Mouse (Mus musculus) CH12.LX (cell line): Measurements from ENCODE around the gene Vamp4. TPM values are rescaled to one million over a fixed set of nuclear protein-coding genes. Genes with fewer than 3 reads are reported as not detected.

Experiments used
- DNase-seq: peaks from one replicate; pipeline ENCODE4 v3.0.0-alpha.2; 2013; ENCODE audit errors: extremely low read depth
- H3K27ac ChIP-seq: 2 replicates; pipeline ENCODE4 v1.5.1; 2012; ENCODE audit warnings: low read depth, mild to moderate bottlenecking, control low read depth, moderate library complexity; ENCODE audit not compliant: insufficient read depth
- H3K27me3 ChIP-seq: replicated peaks from 2 replicates; pipeline ENCODE3; 2012; ENCODE audit warnings: inconsistent platforms
- H3K36me3 ChIP-seq, 2 experiments: replicated peaks in 1 of 2; 2 replicates each; pipeline versions ENCODE3 to v1.6.1; 2012; ENCODE audit warnings: inconsistent platforms in 1 of 2, low read length in 1 of 2, mild to moderate bottlenecking in 1 of 2, mixed read lengths in 1 of 2, moderate library complexity in 1 of 2; ENCODE audit not compliant: control insufficient read depth in 1 of 2, insufficient read depth in 1 of 2
- H3K4me1 ChIP-seq, 2 experiments: 2 replicates each; pipeline ENCODE4 v1.6.1; 2012; ENCODE audit warnings: inconsistent platforms in 1 of 2, moderate library complexity in 1 of 2; ENCODE audit not compliant: insufficient read depth in 2 of 2, control insufficient read depth in 1 of 2
- H3K4me2 ChIP-seq: 2 replicates; pipeline ENCODE4 v1.6.1; 2012; ENCODE audit warnings: low read depth, mild to moderate bottlenecking, control low read depth; ENCODE audit not compliant: poor library complexity, insufficient read depth, severe bottlenecking
- H3K4me3 ChIP-seq, 3 experiments: fragments of 150-350 bp in 1 of 3; sonication (generic) in 1 of 3; replicated peaks in 1 of 3; 2 replicates each; pipeline versions ENCODE3 to v1.5.1; 2011 to 2012; ENCODE audit warnings: low read depth in 2 of 3, low read length in 2 of 3, mild to moderate bottlenecking in 2 of 3, moderate library complexity in 2 of 3, control low read depth in 1 of 3, improper control_type of control experiment in 1 of 3, inconsistent platforms in 1 of 3, mixed read lengths in 1 of 3; ENCODE audit not compliant: poor library complexity in 1 of 3
- H3K79me2 ChIP-seq: replicated peaks from 2 replicates; pipeline ENCODE4 v1.6.1; 2012; ENCODE audit warnings: mild to moderate bottlenecking, moderate library complexity; ENCODE audit not compliant: control insufficient read depth, poor library complexity, insufficient read depth, severe bottlenecking; ENCODE audit errors: extremely low read depth
- H3K9ac ChIP-seq: 2 replicates; pipeline ENCODE4 v1.6.1; 2012; ENCODE audit warnings: low read depth, mild to moderate bottlenecking, control low read depth, moderate library complexity; ENCODE audit not compliant: insufficient read depth
- H3K9me3 ChIP-seq: replicated peaks from 2 replicates; pipeline ENCODE3; 2012; ENCODE audit warnings: low read length, inconsistent platforms, mixed read lengths
- BHLHE40 ChIP-seq: IDR thresholded peaks from 2 replicates; pipeline ENCODE4 v1.6.1; 2011; ENCODE audit warnings: mild to moderate bottlenecking, low read depth, low read length, improper control_type of control experiment
- CHD1 ChIP-seq: IDR thresholded peaks from 2 replicates; pipeline ENCODE4 v1.6.1; 2012; ENCODE audit warnings: low read depth, low read length, improper control_type of control experiment, inconsistent platforms
- CHD2 ChIP-seq: IDR thresholded peaks from 2 replicates; pipeline ENCODE4 v1.6.1; 2011; ENCODE audit warnings: low read length, improper control_type of control experiment
- CTCF ChIP-seq, 2 experiments: IDR thresholded peaks in 1 of 2; conservative IDR thresholded peaks in 1 of 2; 2 replicates each; pipeline ENCODE4 v1.5.1; 2011 to 2012; ENCODE audit warnings: low read depth in 2 of 2, low read length in 2 of 2, improper control_type of control experiment in 1 of 2, inconsistent platforms in 1 of 2, mild to moderate bottlenecking in 1 of 2, moderate library complexity in 1 of 2
- ELF1 ChIP-seq: IDR thresholded peaks from 2 replicates; pipeline ENCODE4 v1.6.1; 2014; ENCODE audit warnings: low read depth, mild to moderate bottlenecking, inconsistent platforms, low read length, improper control_type of control experiment
- JUN ChIP-seq: IDR thresholded peaks from 2 replicates; pipeline ENCODE4 v1.6.1; 2011; ENCODE audit warnings: low read depth, mild to moderate bottlenecking, low read length, improper control_type of control experiment, moderate library complexity; ENCODE audit not compliant: insufficient read depth
- JUND ChIP-seq: conservative IDR thresholded peaks from 2 replicates; pipeline ENCODE4 v1.6.1; 2011; ENCODE audit warnings: low read depth, low read length, improper control_type of control experiment
- MXI1 ChIP-seq: IDR thresholded peaks from 2 replicates; pipeline ENCODE4 v1.6.1; 2011; ENCODE audit warnings: mild to moderate bottlenecking, low read depth, low read length, improper control_type of control experiment
- PAX5 ChIP-seq: IDR thresholded peaks from 2 replicates; pipeline ENCODE4 v1.6.1; 2012; ENCODE audit warnings: low read length, inconsistent platforms, mixed read lengths
- RAD21 ChIP-seq: IDR thresholded peaks from 2 replicates; pipeline ENCODE4 v1.6.1; 2011; ENCODE audit warnings: low read depth, mild to moderate bottlenecking, low read length, improper control_type of control experiment, moderate library complexity
- SMC3 ChIP-seq: IDR thresholded peaks from 2 replicates; pipeline ENCODE4 v1.6.1; 2011; ENCODE audit warnings: low read depth, low read length, improper control_type of control experiment
- TCF12 ChIP-seq: IDR thresholded peaks from 2 replicates; pipeline ENCODE4 v1.6.1; 2014; ENCODE audit warnings: low read depth, mild to moderate bottlenecking, inconsistent platforms, low read length, improper control_type of control experiment
- USF2 ChIP-seq: conservative IDR thresholded peaks from 2 replicates; pipeline ENCODE4 v1.6.1; 2011; ENCODE audit warnings: low read depth, low read length, improper control_type of control experiment
- ZC3H11A ChIP-seq: IDR thresholded peaks from 2 replicates; pipeline ENCODE4 v1.6.1; 2012; ENCODE audit warnings: low read depth, mild to moderate bottlenecking, inconsistent platforms, low read length, improper control_type of control experiment
- ZKSCAN1 ChIP-seq: IDR thresholded peaks from 2 replicates; pipeline ENCODE4 v1.6.1; 2012; ENCODE audit warnings: low read depth, inconsistent platforms, low read length, improper control_type of control experiment, borderline replicate concordance
- ZMIZ1 ChIP-seq: IDR thresholded peaks from 2 replicates; pipeline ENCODE4 v1.6.1; 2012; ENCODE audit warnings: low read depth, mild to moderate bottlenecking, inconsistent platforms, low read length, improper control_type of control experiment
- dilution Hi-C: fragments of 300-500 bp; cut with MboI; formaldehyde crosslinking; loops from 2 replicates; pipeline ENCODE4 v1.14.3; 2020; ENCODE audit warnings: low sequenced_read_pairs; ENCODE audit not compliant: extremely low pct_unique_long_range_greater_than_20kb, extremely low pct_ligation_motif_present
- in situ Hi-C: fragments of 300-500 bp; cut with MboI; formaldehyde crosslinking; loops from 3 replicates; pipeline ENCODE4 v1.14.3; 2019; ENCODE audit warnings: low sequenced_read_pairs, low pct_ligation_motif_present, low pct_unique_long_range_greater_than_20kb, mixed read lengths
- polyA plus RNA-seq: library from polyadenylated mRNA; unstranded; fragments of >175 nt; gene quantifications from 2 replicates; pipeline ENCODE4 v1.2.1, GENCODE M21; 2012; ENCODE audit warnings: low read depth; ENCODE audit not compliant: insufficient read length
- total RNA-seq, 2 experiments: library from RNA; depleted of rRNA; stranded (reverse); fragments of 300-350 nt in 1 of 2; fragments of >200 nt in 1 of 2; gene quantifications; 2 replicates each; pipeline ENCODE4 v1.2.3; 2012 to 2014

Vamp4 gene
- total and polyA plus RNA-seq, 3 experiments = 17.9 to 38.5 (median 36.8) TPM

DNA sequence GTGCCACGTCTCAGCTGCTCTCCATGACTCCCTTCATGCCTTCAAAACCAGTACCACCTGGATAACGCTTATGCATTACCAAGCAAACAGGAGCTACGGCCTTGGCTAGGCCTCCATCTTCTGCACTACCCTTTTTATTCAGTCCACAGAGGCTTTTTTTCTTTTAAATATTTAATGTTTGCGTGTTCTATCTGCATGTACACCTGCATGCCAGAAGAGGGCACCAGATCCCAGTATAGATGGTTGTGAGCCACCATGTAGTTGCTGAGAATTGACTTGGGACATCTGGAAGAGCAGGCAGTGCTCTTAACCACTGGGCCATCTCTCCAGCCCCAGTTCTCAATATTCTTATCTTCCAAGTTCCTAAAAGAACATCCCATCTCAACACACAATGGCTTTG is 38.7 kb upstream of the Vamp4 start:
- in situ Hi-C loops = loop anchor here (10.0 kb wide), 1 partner anchor 167 kb away; no protein-coding TSS in a partner anchor

GRCm38 (mm10) chr1:162532330-162532729 is 38.0 kb upstream of the Vamp4 start:
- no peak overlapping the region for H3K4me3 ChIP-seq
- no peak overlapping the region for H3K27ac ChIP-seq
- H3K36me3 ChIP-seq = peaks cover 41 to 62% of the 10 kb centered on the region in 2 experiments
- DNase-seq = no peak
- H3K9me3 ChIP-seq = no peaks in the 10 kb centered on the region
- in situ Hi-C loops (loop anchor here (10.0 kb wide), 1 partner anchor 168 kb away; no protein-coding TSS in a partner anchor), dilution Hi-C loops (no loop called here)
- TF ChIP-seq MXI1 = no peak
- no peak for TF ChIP-seq ZC3H11A
- TF ChIP-seq CHD2 = no peak
- no peak for TF ChIP-seq PAX5
- TF ChIP-seq USF2 = no peak
- no peak for TF ChIP-seq ELF1
- TF ChIP-seq ZKSCAN1 = no peak
- TF ChIP-seq JUND = no peak
- TF ChIP-seq ZMIZ1 = no peak
- no peak for TF ChIP-seq TCF12
- TF ChIP-seq CHD1 = no peak
- no peak for TF ChIP-seq JUN
- H3K4me2 ChIP-seq = no peak overlapping the region
- no peak overlapping the region for H3K9ac ChIP-seq
- H3K27me3 ChIP-seq = no peaks in the 10 kb centered on the region
- no peaks in the 10 kb centered on the region for H3K79me2 ChIP-seq
- peaks cover 0 to 6% of the 10 kb centered on the region in 2 experiments; a peak in 1 of 4 replicates for H3K4me1 ChIP-seq

More for the DNA sequence above, 38.7 kb upstream of the Vamp4 start:
- Histone ChIP-seq H3K9ac (no peak overlapping the region), H3K27me3 (no peaks in the 10 kb centered on the region), H3K79me2 (no peaks in the 10 kb centered on the region), H3K4me1 (peaks cover 0 to 4% of the 10 kb centered on the region in 2 experiments; a peak in 1 of 4 replicates), H3K4me3 (no peak overlapping the region), H3K36me3 (peaks cover 34 to 55% of the 10 kb centered on the region in 2 experiments), H3K9me3 (no peaks in the 10 kb centered on the region), H3K4me2 (no peak overlapping the region), H3K27ac (no peak overlapping the region)
- TF ChIP-seq SMC3 (peak; percentile 50), BHLHE40 (no peak), CTCF (conservative IDR thresholded peaks at IDR 0.05 in 1 of 2, IDR thresholded peaks at IDR 0.05 in 1 of 2; ENCODE audit: low read depth in 2 of 2, low read length in 2 of 2) (peak; percentile 24 to 61; a peak in 3 of 4 replicates), RAD21 (peak; percentile 45), ELF1 (no peak)
- DNase-seq = no peak
- dilution Hi-C loops = no loop called here
